Mouse (Mus musculus) urinary bladder, postnatal 36 days (tissue): Measurements from ENCODE around the gene Cdc14b.

ENCODE experiments used
- DNase-seq, 2 experiments: peaks; one replicate each; pipeline ENCODE4 v3.0.0; 2022; ENCODE audit warnings: low spot score in 2 of 2, mixed read lengths in 1 of 2

Cdc14b gene

GRCm38 (mm10) chr13:64178746-64179652 lies 96.1 kb downstream of the Cdc14b start:
- no peak for DNase-seq

- DNase-seq = no peak
Measured at GRCm38 (mm10) chr13:64178000-64178399, 97.1 kb downstream of the Cdc14b start.

GRCm38 (mm10) chr13:64169746-64170145 lies 105.3 kb downstream of the Cdc14b start:
- DNase-seq = no peak

- no peak for DNase-seq
Measured at GRCm38 (mm10) chr13:64163147-64163715, 111.9 kb downstream of the Cdc14b start.

- no peak for DNase-seq
Measured at GRCm38 (mm10) chr13:64162626-64163025, 112.5 kb downstream of the Cdc14b start.

GRCm38 (mm10) chr13:64161916-64162611 lies 113.0 kb downstream of the Cdc14b start:
- no peak for DNase-seq

- DNase-seq = peak; percentile 97 to 98
Measured at GRCm38 (mm10) chr13:64161548-64161915, 113.6 kb downstream of the Cdc14b start, which contains the start of gene Habp4. TSS of gene Habp4 (plus strand) at chr13:64161824.

GRCm38 (mm10) chr13:64156966-64157365 lies 118.1 kb downstream of the Cdc14b start:
- no peak for DNase-seq

- DNase-seq = no peak
Measured at GRCm38 (mm10) chr13:64155171-64155571, 119.9 kb downstream of the Cdc14b start.

- no peak for DNase-seq
Measured at GRCm38 (mm10) chr13:64154651-64155050, 120.4 kb downstream of the Cdc14b start.

GRCm38 (mm10) chr13:64153751-64154267 lies 121.3 kb downstream of the Cdc14b start:
- peak; percentile 50 to 62 for DNase-seq

- DNase-seq = peak; percentile 94 to 98
Measured at GRCm38 (mm10) chr13:64153083-64153682, 121.9 kb downstream of the Cdc14b start, which contains the start of gene Zfp367. TSS of gene Zfp367 (minus strand) at chr13:64153202.

GRCm38 (mm10) chr13:64152671-64153082 lies 122.4 kb downstream of the Cdc14b start:
- DNase-seq = peak in 1 of 2 experiments; percentile 20

- peak; percentile 78 to 81 for DNase-seq
Measured at GRCm38 (mm10) chr13:64152241-64152669, 122.8 kb downstream of the Cdc14b start.

GRCm38 (mm10) chr13:64150121-64150520 lies 125.0 kb downstream of the Cdc14b start:
- no peak for DNase-seq
